Mouse (Mus musculus) forebrain, embryonic 10.5 days (tissue): ENCODE results near the gene Chrd. TPM values are rescaled to one million over a fixed set of nuclear protein-coding genes. Genes with fewer than 3 reads are reported as not detected.

ENCODE experiments used
- DNase-seq: peaks from one replicate; pipeline ENCODE4 v3.0.0-alpha.2; 2017; ENCODE audit warnings: low spot score; ENCODE audit errors: extremely low spot score
- H3K27ac ChIP-seq: fragments of 300-500 bp; sonication (generic); 2 replicates; pipeline ENCODE4 v1.5.1; 2016; ENCODE audit warnings: mild to moderate bottlenecking
- H3K27me3 ChIP-seq: fragments of 300-500 bp; sonication (generic); 2 replicates; pipeline ENCODE4 v1.6.1; 2016; ENCODE audit warnings: mild to moderate bottlenecking; ENCODE audit not compliant: poor library complexity, severe bottlenecking
- H3K36me3 ChIP-seq: fragments of 300-500 bp; sonication (generic); replicated peaks from 2 replicates; pipeline ENCODE4 v1.6.1; 2016; ENCODE audit warnings: mild to moderate bottlenecking, moderate library complexity
- H3K4me1 ChIP-seq: fragments of 300-500 bp; sonication (generic); 2 replicates; pipeline ENCODE4 v1.6.1; 2016
- H3K4me3 ChIP-seq: fragments of 300-500 bp; sonication (generic); 2 replicates; pipeline ENCODE4 v1.5.1; 2016; ENCODE audit warnings: mild to moderate bottlenecking, moderate library complexity
- H3K9me3 ChIP-seq: fragments of 300-500 bp; sonication (generic); 2 replicates; pipeline ENCODE4 v1.6.1; 2016; ENCODE audit warnings: mild to moderate bottlenecking, moderate library complexity
- WGBS: fragments of 180-500 bp; shearing (Covaris S2); methylation state at CpG from one replicate; pipeline ENCODE4 v1.1.7; 2016; 5-methylcytosine and 5-hydroxymethylcytosine counted together
- polyA plus RNA-seq: library from polyadenylated mRNA; unstranded; fragments of >200 nt; fragmentation: Nextera tagmentation; extraction: Ambion mirVana; gene quantifications from 2 replicates; pipeline ENCODE4 v1.2.1, GENCODE M21; 2016

Gene Chrd
- polyA plus RNA-seq, 1 experiment from 2014 or later, result 0.87 TPM

DNA sequence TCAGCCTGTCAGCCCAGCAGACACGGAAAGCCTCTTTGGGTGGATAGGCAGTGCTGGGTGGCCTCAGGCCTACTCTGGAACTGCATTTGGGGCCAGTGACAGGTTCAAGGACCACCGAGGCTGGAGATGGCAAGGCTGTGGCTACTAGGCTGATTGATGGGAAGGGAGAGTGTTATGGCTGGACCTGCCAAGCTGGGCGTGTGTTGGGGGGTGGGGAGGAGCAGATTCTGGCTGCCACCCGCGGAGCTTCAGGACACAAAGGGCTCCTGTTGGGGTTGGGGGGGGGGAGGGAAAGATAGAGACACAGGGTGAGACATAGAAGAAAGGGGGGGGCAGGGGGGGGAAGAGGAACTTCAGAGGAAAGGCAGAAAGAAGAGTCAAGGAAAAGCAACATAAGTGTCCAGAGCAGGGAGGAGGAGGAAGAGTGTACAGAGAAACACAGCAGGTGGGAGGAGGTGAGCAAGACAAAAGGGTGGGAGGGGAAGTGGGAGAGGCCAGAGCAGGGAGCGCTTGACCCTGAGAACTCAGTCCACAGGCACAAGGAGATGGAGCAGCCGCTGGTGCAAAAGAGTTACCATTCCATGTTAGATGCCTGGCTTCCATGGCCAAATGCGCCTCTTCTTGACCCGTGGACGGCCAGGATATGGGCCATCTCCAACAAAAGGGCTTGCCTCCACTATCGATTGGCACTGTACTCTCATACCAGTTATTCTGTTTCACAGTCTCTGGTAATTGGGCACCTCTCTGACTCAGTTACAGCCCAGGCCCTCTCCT, 18.4 kb upstream of the Chrd start:
- Histone ChIP-seq H3K9me3 (no peaks in the 10 kb centered on the region), H3K27me3 (peaks cover 6% of the 10 kb centered on the region; the same call in 1 of the 2 replicates), H3K4me1 (peaks cover 56% of the 10 kb centered on the region), H3K4me3 (peak overlapping the region; percentile 66), H3K36me3 (peaks cover 42% of the 10 kb centered on the region), H3K27ac (peak overlapping the region; percentile 92)
- no peak for DNase-seq
- 26% methylated on average over 11 of the region's 11 CpGs for WGBS

DNA sequence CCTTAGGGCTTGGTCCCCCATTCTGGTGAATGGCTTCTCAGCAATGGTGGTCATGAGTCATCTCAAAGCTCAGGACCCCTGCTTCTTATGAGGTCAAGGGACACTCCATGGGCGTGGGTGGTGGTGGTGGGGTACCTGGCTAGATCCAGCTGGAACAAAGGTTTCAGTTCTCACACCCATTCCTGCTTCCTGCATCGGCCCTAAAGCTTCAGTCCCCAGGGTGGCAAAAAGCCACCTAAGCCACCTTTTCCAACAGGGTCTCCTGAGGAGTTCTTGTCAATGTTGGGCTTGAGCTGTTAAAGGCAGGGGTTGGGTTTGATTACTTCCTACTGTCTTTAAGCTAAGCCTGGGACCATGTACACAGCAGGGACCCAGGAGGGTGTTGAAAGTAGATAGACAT, 17.8 kb upstream of the Chrd start:
- Histone ChIP-seq H3K27ac (peak overlapping the region; percentile 92; the same call in 1 of the 2 replicates), H3K4me1 (peaks cover 56% of the 10 kb centered on the region), H3K27me3 (peaks cover 6% of the 10 kb centered on the region; the same call in 1 of the 2 replicates), H3K36me3 (peaks cover 44% of the 10 kb centered on the region), H3K4me3 (peak overlapping the region; percentile 66), H3K9me3 (no peaks in the 10 kb centered on the region)
- no peak for DNase-seq
- 59% methylated on average over 2 of the region's 2 CpGs for WGBS

DNA sequence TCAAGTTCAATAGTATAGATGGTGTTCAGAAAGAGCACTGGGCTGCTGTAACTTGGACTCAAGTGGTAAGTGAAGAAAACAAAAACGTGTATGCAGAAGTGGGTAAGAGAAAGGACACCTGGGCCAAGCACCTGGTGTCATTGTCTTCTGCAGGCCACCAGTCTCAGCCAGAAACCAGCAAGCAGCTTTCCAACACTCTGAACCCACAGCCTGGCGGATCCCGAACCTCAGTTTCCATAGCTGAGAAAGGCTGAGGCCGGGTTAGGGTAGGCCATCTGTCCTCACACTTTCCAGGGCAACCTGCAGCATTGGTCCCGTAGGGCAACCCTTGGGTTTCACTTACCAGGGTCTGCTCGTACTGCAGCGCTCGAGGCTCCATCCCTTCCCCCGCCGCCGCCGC, 17.4 kb upstream of the Chrd start:
- Histone ChIP-seq H3K4me1 (peaks cover 56% of the 10 kb centered on the region), H3K27me3 (peaks cover 6% of the 10 kb centered on the region; the same call in 1 of the 2 replicates), H3K4me3 (peak overlapping the region; percentile 66), H3K9me3 (no peaks in the 10 kb centered on the region), H3K27ac (peak overlapping the region; percentile 92), H3K36me3 (peaks cover 44% of the 10 kb centered on the region)
- no peak for DNase-seq
- WGBS, result 1% methylated on average over 12 of the region's 12 CpGs

DNA sequence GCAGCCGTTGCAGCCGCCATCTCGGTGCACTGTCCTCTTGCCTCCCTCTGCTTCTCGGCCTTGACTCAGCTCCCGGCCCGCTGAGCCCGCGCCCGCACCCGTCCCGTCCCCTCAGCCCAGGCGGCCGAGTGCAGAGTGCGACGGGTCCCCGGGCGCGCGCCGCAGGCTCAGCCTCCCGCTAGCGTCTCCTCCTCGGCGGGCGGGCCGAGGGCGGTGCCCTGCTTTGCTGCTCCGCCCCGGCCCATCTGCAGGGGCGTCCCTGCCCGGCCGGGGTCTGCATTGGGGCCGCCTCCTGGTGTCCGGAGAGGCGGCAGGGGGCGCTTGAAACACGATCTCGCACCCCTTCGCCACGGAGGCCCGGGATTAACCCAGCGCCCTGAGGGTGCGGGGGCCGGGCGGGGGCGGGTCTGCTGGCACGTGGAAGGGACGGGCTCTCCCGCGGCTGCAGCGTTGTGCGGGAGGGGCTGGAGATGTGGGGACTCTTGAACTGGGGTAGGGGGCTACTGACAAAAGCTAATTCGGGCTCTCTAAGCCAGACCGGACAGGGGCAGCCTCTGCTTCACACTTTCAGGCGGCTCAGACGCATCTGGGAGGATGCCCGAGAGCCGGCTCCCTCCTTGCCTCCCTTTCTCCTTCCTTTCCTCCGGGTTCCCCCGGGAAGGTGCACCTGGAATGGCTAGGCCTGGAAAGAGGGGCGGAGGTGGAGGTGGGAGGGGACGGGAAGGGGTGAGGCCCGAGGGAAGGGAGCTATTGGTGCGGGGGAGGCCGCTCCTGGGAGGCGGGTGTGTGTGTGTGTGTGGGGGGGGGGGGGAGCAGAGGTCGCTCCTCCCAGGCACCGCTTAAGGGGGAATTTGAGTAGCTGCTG, 16.7 kb upstream of the Chrd start:
- peak; percentile 83 for DNase-seq
- peaks cover 44% of the 10 kb centered on the region for H3K36me3 ChIP-seq
- no peaks in the 10 kb centered on the region for H3K9me3 ChIP-seq
- WGBS, result under 1% methylated on average over 66 of the region's 68 CpGs
- peaks cover 56% of the 10 kb centered on the region for H3K4me1 ChIP-seq
- peaks cover 6% of the 10 kb centered on the region; the same call in 1 of the 2 replicates for H3K27me3 ChIP-seq
- H3K4me3 ChIP-seq, result peak overlapping the region; percentile 66
- H3K27ac ChIP-seq, result peak overlapping the region; percentile 92

DNA sequence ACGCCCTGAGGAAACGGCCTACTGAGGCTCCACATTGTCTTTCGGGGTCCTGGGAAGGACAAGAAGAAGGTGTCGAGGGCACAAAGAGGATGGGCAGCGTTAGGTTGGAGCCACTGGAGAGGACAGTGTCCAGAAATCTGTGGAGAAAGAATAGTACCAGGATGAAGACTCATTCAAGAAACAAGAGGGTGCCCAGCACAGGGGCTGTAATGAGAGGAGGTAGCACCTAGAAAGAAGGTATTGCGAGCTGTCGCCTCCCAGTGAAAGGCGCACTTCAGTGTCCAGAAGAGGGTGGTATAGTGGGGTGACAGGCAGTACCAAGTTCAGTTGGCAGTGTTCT, 16.1 kb upstream of the Chrd start:
- H3K27me3 ChIP-seq, result peaks cover 6% of the 10 kb centered on the region; the same call in 1 of the 2 replicates
- no peaks in the 10 kb centered on the region for H3K9me3 ChIP-seq
- peak overlapping the region; percentile 92 for H3K27ac ChIP-seq
- H3K4me1 ChIP-seq, result peaks cover 56% of the 10 kb centered on the region
- peak overlapping the region; percentile 66 for H3K4me3 ChIP-seq
- WGBS, result under 1% methylated on average over 8 of the region's 8 CpGs
- H3K36me3 ChIP-seq, result peaks cover 44% of the 10 kb centered on the region
- DNase-seq, result no peak

DNA sequence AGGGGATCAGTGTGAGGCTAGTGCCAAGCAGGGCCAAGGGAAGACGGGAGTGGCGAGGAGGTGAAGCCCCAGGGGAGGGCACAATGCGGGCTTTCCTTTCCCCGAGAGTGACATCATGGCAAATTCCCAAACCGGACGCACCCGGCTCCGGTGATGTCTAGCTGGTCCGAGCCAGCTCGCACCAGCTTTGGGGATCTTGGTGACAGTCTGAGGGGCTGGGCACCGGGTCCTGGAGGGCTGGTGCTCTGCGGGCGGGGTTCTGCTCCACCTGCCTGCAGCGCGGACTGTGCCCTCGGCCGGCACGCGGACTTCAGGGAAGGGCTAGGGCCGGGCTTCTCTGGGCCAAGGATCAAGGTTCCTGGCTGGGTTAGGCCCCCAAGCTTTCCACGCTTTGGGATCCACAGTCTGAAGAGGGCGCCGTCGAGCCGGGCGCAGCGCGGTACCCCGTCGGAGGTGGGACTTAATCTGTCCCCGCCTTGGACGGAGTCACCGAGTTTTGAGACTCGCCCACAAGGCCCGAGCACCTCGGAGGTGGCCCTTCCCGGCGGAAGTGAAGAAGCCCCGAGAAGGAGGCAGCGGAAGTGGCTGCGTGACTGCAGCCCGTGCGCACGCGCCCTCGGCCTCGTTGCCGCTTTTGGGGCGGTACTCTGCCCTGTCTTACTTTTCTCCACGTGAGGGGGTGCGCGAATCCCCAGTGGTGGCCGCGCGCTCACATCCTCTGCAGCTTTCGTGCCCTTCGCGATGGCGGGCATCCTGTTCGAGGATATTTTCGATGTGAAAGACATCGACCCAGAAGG, 15.5 kb upstream of the Chrd start, which contains the start of the genes Polr2h and Clcn2:
Gene Polr2h (plus strand): TSS at position 485 of the 797 bp plus-strand sequence.
Gene Clcn2 (minus strand): TSS at position 566 of the 797 bp plus-strand sequence.
- peaks cover 56% of the 10 kb centered on the region for H3K4me1 ChIP-seq
- no peaks in the 10 kb centered on the region for H3K9me3 ChIP-seq
- peak within 1 kb of the TSS; percentile 92 for H3K27ac ChIP-seq
- peak within 1 kb of the TSS; percentile 66 for H3K4me3 ChIP-seq
- peak; percentile 95 for DNase-seq
- H3K36me3 ChIP-seq, result peaks cover 44% of the 10 kb centered on the region
- peaks cover 6% of the 10 kb centered on the region; the same call in 1 of the 2 replicates for H3K27me3 ChIP-seq
- WGBS, result under 1% methylated on average over 62 of the region's 62 CpGs

DNA sequence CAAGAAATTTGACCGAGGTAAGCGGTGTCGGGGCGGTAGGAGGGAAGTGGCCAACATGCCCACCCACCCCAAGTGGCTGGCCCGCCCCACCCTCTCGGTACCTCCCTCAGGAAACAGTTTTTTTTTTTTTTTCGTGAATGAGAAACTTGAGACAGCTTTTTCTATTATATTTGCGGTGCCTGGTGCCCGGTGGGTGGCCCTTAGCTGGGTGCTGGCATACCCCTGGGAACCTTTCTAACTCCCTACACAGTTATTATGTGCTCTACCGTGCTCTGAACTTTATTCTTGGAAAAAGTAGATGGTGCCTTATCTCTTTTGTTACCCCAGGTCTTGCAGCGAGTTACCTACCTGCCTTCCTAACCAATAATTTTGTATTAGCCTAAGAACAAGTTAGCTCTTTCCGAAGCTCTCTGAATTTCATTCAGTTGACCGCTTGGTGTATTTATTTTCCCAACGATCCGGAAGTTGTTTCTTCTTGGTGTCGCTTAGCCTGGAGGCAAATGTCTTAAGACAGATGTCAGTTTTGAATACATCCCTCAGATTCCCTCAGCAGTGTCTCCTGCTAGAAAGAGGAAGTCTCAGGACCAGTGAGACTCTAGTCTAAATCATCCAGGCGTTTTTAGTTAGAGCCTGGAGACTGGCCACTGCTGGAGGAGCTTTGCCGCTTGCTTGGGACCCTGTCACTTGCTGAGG, 14.8 kb upstream of the Chrd start:
- peaks cover 56% of the 10 kb centered on the region for H3K4me1 ChIP-seq
- WGBS, result 5% methylated on average over 18 of the region's 18 CpGs
- no peak for DNase-seq

DNA sequence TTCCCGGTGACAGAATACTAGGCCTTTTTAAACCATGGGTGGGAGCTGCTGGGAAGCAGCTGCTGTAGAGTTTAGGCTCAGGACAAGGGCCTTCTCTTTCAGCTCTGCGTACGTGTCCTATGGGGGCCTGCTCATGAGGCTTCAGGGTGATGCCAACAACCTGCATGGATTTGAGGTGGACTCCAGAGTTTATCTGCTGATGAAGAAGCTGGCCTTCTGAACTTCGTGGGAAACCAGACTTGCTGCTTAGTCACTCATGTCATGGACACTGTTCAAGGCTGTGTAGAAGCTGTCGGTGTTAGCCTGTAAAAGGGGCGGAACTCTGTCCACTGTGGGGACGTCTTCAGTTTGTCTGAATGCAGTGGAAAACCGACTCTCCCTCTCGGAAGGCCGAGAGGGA, 11.1 kb upstream of the Chrd start:
- 90% methylated on average over 10 of the region's 10 CpGs for WGBS
- Histone ChIP-seq H3K4me3 (no peak overlapping the region), H3K9me3 (no peaks in the 10 kb centered on the region), H3K4me1 (peaks cover 24% of the 10 kb centered on the region), H3K27me3 (no peaks in the 10 kb centered on the region), H3K27ac (no peak overlapping the region), H3K36me3 (peaks cover 34% of the 10 kb centered on the region)
- DNase-seq, result no peak

More for the DNA sequence above, 14.8 kb upstream of the Chrd start:
- peak overlapping the region; percentile 92 for H3K27ac ChIP-seq
- H3K27me3 ChIP-seq, result peaks cover 6% of the 10 kb centered on the region; the same call in 1 of the 2 replicates
- H3K4me3 ChIP-seq, result peak overlapping the region; percentile 66
- peaks cover 40% of the 10 kb centered on the region for H3K36me3 ChIP-seq
- H3K9me3 ChIP-seq, result no peaks in the 10 kb centered on the region

DNA sequence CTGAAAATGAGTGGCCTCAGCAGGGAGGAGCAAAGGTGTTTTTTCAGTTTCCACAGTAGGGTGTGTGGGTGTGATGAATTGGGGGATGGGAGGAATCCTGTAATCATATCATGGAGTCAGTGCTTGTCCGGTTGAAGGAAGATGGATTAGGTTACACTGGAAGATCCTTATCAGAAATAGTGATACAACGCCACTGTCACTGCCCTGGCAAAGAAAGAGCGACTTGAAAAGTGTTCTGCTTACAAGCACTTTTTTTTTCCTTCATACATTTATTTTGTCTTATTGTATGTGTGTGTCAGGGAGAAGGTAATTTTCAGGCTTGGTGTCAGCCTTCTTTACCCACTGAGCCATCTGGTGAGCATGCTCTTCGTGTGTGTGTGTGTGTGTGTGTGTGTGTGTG, 10.2 kb upstream of the Chrd start:
- no peak overlapping the region for H3K27ac ChIP-seq
- H3K36me3 ChIP-seq, result peaks cover 34% of the 10 kb centered on the region
- no peak overlapping the region for H3K4me3 ChIP-seq
- peaks cover 15% of the 10 kb centered on the region for H3K4me1 ChIP-seq
- 86% methylated on average over 4 of the region's 4 CpGs for WGBS
- no peaks in the 10 kb centered on the region for H3K9me3 ChIP-seq
- no peaks in the 10 kb centered on the region for H3K27me3 ChIP-seq
- DNase-seq, result no peak

DNA sequence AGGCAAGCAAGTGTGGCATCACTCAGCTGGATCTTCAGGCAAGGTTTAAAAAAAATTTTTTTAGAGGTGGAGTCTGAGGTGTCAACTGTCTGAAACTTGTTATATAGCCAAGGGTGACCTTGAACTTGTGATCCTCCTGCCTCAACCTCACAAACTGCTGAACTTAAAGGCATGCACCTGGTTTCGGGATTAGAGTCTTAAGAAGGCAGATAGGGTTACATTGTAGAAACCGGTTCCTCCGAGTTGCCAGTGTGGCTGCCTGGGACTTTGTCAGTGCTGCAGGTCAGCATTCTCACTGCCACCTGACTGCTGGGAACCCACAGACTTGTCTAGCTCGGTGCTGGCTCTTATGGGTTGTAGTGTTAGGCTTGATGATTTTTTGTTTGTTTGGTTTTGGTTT, 9.7 kb upstream of the Chrd start:
- Histone ChIP-seq H3K4me1 (peaks cover 11% of the 10 kb centered on the region), H3K27me3 (no peaks in the 10 kb centered on the region), H3K36me3 (peaks cover 34% of the 10 kb centered on the region), H3K4me3 (no peak overlapping the region), H3K27ac (no peak overlapping the region), H3K9me3 (no peaks in the 10 kb centered on the region)
- DNase-seq, result no peak
- 59% methylated on average over 4 of the region's 4 CpGs for WGBS

DNA sequence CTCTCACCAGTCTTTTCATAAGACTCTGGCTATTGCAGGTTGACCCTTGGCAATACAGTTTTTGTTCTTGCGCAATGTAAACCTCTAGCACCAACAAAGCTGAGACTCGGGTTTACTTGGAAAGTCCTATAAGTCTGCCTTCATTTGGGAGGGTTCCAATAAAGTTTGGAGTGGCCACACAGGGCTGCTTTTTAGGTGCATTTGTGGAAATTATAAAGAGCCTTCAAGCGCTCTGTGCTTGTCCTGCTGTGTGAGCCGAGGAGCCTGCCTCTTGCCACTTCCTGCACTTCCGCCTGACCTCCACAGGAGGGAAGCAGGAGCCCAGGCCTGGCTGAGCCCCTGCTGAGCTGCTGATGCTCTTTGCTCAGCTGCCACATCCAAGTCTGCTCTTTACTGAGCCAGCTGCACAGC, 8.6 kb upstream of the Chrd start:
- H3K27me3 ChIP-seq, result no peaks in the 10 kb centered on the region
- H3K4me1 ChIP-seq, result 0 out of 2 replicates have a peak, but pooled peaks cover 3% of the 10 kb centered on the region
- H3K9me3 ChIP-seq, result no peaks in the 10 kb centered on the region
- 35% methylated on average over 5 of the region's 5 CpGs for WGBS
- no peak overlapping the region for H3K4me3 ChIP-seq
- H3K27ac ChIP-seq, result no peak overlapping the region
- DNase-seq, result peak; percentile 55
- H3K36me3 ChIP-seq, result peaks cover 34% of the 10 kb centered on the region
